Comparison of ENCODE assay signal across 20 mouse cellular contexts in genomic region chr1:67235468-67236217, GRCm38 (mm10).
DNase-seq lines count a peak whose midpoint lies in the region; ATAC-seq and TF ChIP-seq lines count a peak whose summit lies in the region.
"Had no signal": no experiment of that assay in that cellular context is flagged by ENCODE, and none has a peak within 500 bp of the region (broad histone marks: within the 10 kb centered on the region; RNA-seq: fewer than 3 reads in every experiment).

No protein-coding gene starts in this region.

- no peak for ATAC-seq in liver, embryonic 12.5 days
- peak; percentile 95 for ATAC-seq in forebrain, embryonic 14.5 days
- no peak for ATAC-seq in midbrain, embryonic 16.5 days
- ATAC-seq: activated CD4-positive, CD25-positive, alpha-beta regulatory T cell, adult 4 months; intestine, embryonic 16.5 days; Patski had no signal

- no peak overlapping the region for H3K27ac ChIP-seq in liver, adult 2 months (replicated peaks; ENCODE audit: insufficient read depth, low read depth, low read length)
- H3K27ac ChIP-seq in liver, embryonic 12.5 days, result no peak overlapping the region
- H3K27ac ChIP-seq in embryonic facial prominence, embryonic 10.5 days (replicated peaks), result no peak overlapping the region
- no peak overlapping the region for H3K27ac ChIP-seq in forebrain, embryonic 14.5 days (ENCODE audit: low read depth, low read length)
- no peak overlapping the region for H3K27ac ChIP-seq in hindbrain, embryonic 10.5 days
- no peak overlapping the region for H3K27ac ChIP-seq in midbrain, embryonic 16.5 days (ENCODE audit: low read length)
- H3K27ac ChIP-seq: embryonic facial prominence, embryonic 15.5 days; gastrocnemius, adult 2 months; hindbrain, embryonic 15.5 days had no signal

- peaks cover 7% of the 10 kb centered on the region for H3K36me3 ChIP-seq in liver, adult 2 months (ENCODE audit: control insufficient read depth, insufficient read depth, low read length)
- no peaks in the 10 kb centered on the region for H3K36me3 ChIP-seq in liver, embryonic 12.5 days
- no peaks in the 10 kb centered on the region for H3K36me3 ChIP-seq in embryonic facial prominence, embryonic 10.5 days (replicated peaks)
- no peaks in the 10 kb centered on the region for H3K36me3 ChIP-seq in forebrain, embryonic 14.5 days (ENCODE audit: control insufficient read depth, insufficient read depth, low read length)
- no peaks in the 10 kb centered on the region for H3K36me3 ChIP-seq in hindbrain, embryonic 10.5 days
- H3K36me3 ChIP-seq in midbrain, embryonic 16.5 days (ENCODE audit: control insufficient read depth, insufficient read depth, low read length), result no peaks in the 10 kb centered on the region
- H3K36me3 ChIP-seq: embryonic facial prominence, embryonic 15.5 days; heart, embryonic 12.5 days; hindbrain, embryonic 15.5 days had no signal

- no peaks in the 10 kb centered on the region for H3K27me3 ChIP-seq in liver, adult 2 months (ENCODE audit: control insufficient read depth, insufficient read depth, low read length)
- H3K27me3 ChIP-seq in liver, embryonic 12.5 days (replicated peaks), result no peaks in the 10 kb centered on the region
- H3K27me3 ChIP-seq in embryonic facial prominence, embryonic 10.5 days (replicated peaks; ENCODE audit: low read depth, poor library complexity, severe bottlenecking), result no peaks in the 10 kb centered on the region
- no peaks in the 10 kb centered on the region for H3K27me3 ChIP-seq in forebrain, embryonic 14.5 days (replicated peaks; ENCODE audit: control insufficient read depth, insufficient read depth, low read length)
- H3K27me3 ChIP-seq in hindbrain, embryonic 10.5 days (ENCODE audit: insufficient read depth, poor library complexity, severe bottlenecking), result no peaks in the 10 kb centered on the region
- no peaks in the 10 kb centered on the region for H3K27me3 ChIP-seq in midbrain, embryonic 16.5 days (ENCODE audit: control insufficient read depth, insufficient read depth, low read depth, low read length)
- H3K27me3 ChIP-seq: CH12.LX; embryonic facial prominence, embryonic 15.5 days; heart, embryonic 12.5 days; hindbrain, embryonic 15.5 days; Patski had no signal

- no peak overlapping the region for H3K4me3 ChIP-seq in liver, adult 2 months (ENCODE audit: insufficient read depth, low read depth, low read length)
- no peak overlapping the region for H3K4me3 ChIP-seq in liver, embryonic 12.5 days
- no peak overlapping the region for H3K4me3 ChIP-seq in embryonic facial prominence, embryonic 10.5 days
- no peak overlapping the region for H3K4me3 ChIP-seq in forebrain, embryonic 14.5 days (ENCODE audit: low read depth, low read length)
- no peak overlapping the region for H3K4me3 ChIP-seq in hindbrain, embryonic 10.5 days
- H3K4me3 ChIP-seq in midbrain, embryonic 16.5 days (ENCODE audit: low read depth, low read length), result no peak overlapping the region
- H3K4me3 ChIP-seq: embryonic facial prominence, embryonic 15.5 days; erythroblast, embryonic 14.5 days; gastrocnemius, adult 2 months; heart, embryonic 12.5 days; hindbrain, embryonic 15.5 days had no signal

- no peak overlapping the region for H3K4me2 ChIP-seq in liver, embryonic 12.5 days
- H3K4me2 ChIP-seq in forebrain, embryonic 14.5 days (ENCODE audit: low read length), result no peak overlapping the region
- no peak overlapping the region for H3K4me2 ChIP-seq in midbrain, embryonic 16.5 days (ENCODE audit: low read length)
- H3K4me2 ChIP-seq: embryonic facial prominence, embryonic 15.5 days; heart, embryonic 12.5 days; hindbrain, embryonic 15.5 days had no signal

- no peak for TF ChIP-seq CTCF in liver, adult 2 months (IDR thresholded peaks at IDR 0.05; ENCODE audit: low read depth, low read length)

- no peak for TF ChIP-seq POLR2A in liver, adult 2 months (IDR thresholded peaks at IDR 0.05; ENCODE audit: extremely low read depth, insufficient read depth, low read length)

- H3K9ac ChIP-seq in liver, adult 2 months (ENCODE audit: low read depth, low read length), result no peak overlapping the region
- no peak overlapping the region for H3K9ac ChIP-seq in liver, embryonic 12.5 days
- no peak overlapping the region for H3K9ac ChIP-seq in forebrain, embryonic 14.5 days (ENCODE audit: low read length)
- H3K9ac ChIP-seq in midbrain, embryonic 16.5 days (ENCODE audit: low read depth, low read length), result no peak overlapping the region
- H3K9ac ChIP-seq: embryonic facial prominence, embryonic 15.5 days; heart, embryonic 12.5 days; hindbrain, embryonic 15.5 days had no signal

- 64% methylated on average over 7 of the region's 7 CpGs for WGBS in liver, adult 2 months
- 69% methylated on average over 7 of the region's 7 CpGs for WGBS in liver, embryonic 12.5 days (ENCODE audit: insufficient replicate concordance)
- 54% methylated on average over 7 of the region's 7 CpGs for WGBS in embryonic facial prominence, embryonic 10.5 days
- 34% methylated on average over 7 of the region's 7 CpGs for WGBS in forebrain, embryonic 14.5 days
- WGBS in hindbrain, embryonic 10.5 days, result 83% methylated on average over 7 of the region's 7 CpGs
- 62% methylated on average over 7 of the region's 7 CpGs for WGBS in midbrain, embryonic 16.5 days

- no peaks in the 10 kb centered on the region for H3K9me3 ChIP-seq in liver, embryonic 12.5 days (replicated peaks)
- H3K9me3 ChIP-seq in embryonic facial prominence, embryonic 10.5 days, result no peaks in the 10 kb centered on the region
- no peaks in the 10 kb centered on the region for H3K9me3 ChIP-seq in forebrain, embryonic 14.5 days (replicated peaks; ENCODE audit: control insufficient read depth, low read length)
- H3K9me3 ChIP-seq in hindbrain, embryonic 10.5 days, result no peaks in the 10 kb centered on the region
- H3K9me3 ChIP-seq in midbrain, embryonic 16.5 days (replicated peaks; ENCODE audit: control insufficient read depth, low read length, poor library complexity, severe bottlenecking), result no peaks in the 10 kb centered on the region
- H3K9me3 ChIP-seq: embryonic facial prominence, embryonic 15.5 days; hindbrain, embryonic 15.5 days had no signal

- DNase-seq in liver, adult 2 months (ENCODE audit: extremely low read depth, low read depth, low spot score), result peak; percentile 31
- peak; percentile 16 for DNase-seq in embryonic facial prominence, embryonic 10.5 days (ENCODE audit: low spot score)
- peak; percentile 77 for DNase-seq in forebrain, embryonic 14.5 days (ENCODE audit: low spot score)
- DNase-seq in hindbrain, embryonic 10.5 days (ENCODE audit: low spot score), result no peak
- no peak for DNase-seq in layer of hippocampus, adult 11-12 months (ENCODE audit: low spot score)
- DNase-seq: adrenal gland, postnatal 14 days; cerebellum, adult 2 months; cerebellum, postnatal 14 days; gastrocnemius, adult 2 months; gastrocnemius, postnatal 25 days had no signal

- no peaks in the 10 kb centered on the region for H3K4me1 ChIP-seq in liver, adult 2 months (ENCODE audit: control insufficient read depth, insufficient read depth, low read length)
- H3K4me1 ChIP-seq in liver, embryonic 12.5 days, result no peaks in the 10 kb centered on the region
- H3K4me1 ChIP-seq in embryonic facial prominence, embryonic 10.5 days, result no peaks in the 10 kb centered on the region
- H3K4me1 ChIP-seq in forebrain, embryonic 14.5 days (ENCODE audit: control insufficient read depth, insufficient read depth, low read length), result peaks cover 4% of the 10 kb centered on the region; the same call in 1 of the 2 replicates
- no peaks in the 10 kb centered on the region for H3K4me1 ChIP-seq in hindbrain, embryonic 10.5 days (replicated peaks)
- H3K4me1 ChIP-seq in midbrain, embryonic 16.5 days (ENCODE audit: control insufficient read depth, insufficient read depth, low read length), result no peaks in the 10 kb centered on the region
- H3K4me1 ChIP-seq: embryonic facial prominence, embryonic 15.5 days; heart, embryonic 12.5 days; hindbrain, embryonic 15.5 days had no signal

- H3K79me2 ChIP-seq in liver, adult 2 months (ENCODE audit: control insufficient read depth, insufficient read depth, low read length), result no peaks in the 10 kb centered on the region

Comparison
In these comparisons a context has a peak if more than half of its experiments do, and no peak if none do; other contexts are left out.
1. DNase-seq: peak in liver, adult 2 months (single experiment), embryonic facial prominence, embryonic 10.5 days (single experiment) and forebrain, embryonic 14.5 days (single experiment); none in hindbrain, embryonic 10.5 days (single experiment) and layer of hippocampus, adult 11-12 months (single experiment).